8 mouse cellular contexts compared by ENCODE assay signal in the genomic region with DNA sequence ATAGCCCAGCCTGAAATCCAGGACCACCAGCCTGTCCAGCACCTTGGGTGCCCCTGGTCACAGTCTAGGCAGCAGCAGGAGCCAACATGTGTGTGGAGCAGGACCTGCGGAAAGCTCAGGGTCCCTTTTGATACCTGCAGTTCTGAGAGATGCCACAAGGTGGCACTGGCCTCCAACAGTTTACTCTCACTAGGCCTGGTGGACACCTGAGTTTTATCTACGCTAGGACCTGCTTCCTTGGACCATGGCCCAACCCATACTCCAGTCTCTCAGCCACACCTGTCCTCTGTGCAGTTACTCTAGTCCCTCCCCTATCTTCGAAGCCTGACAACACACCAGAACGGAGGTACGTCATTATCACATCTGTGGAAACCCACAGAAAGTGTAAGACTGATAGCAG. TPM values are rescaled to one million over a fixed set of nuclear protein-coding genes. Genes with fewer than 3 reads are reported as not detected.
A peak's percentile ranks its signal among the peaks of the same experiment; 100 is the strongest.
DNase-seq lines count a peak whose midpoint lies in the region; ATAC-seq lines count a peak whose summit lies in the region.

No protein-coding gene starts in this region.

- no peak overlapping the region for H3K9ac ChIP-seq in forebrain, embryonic 14.5 days (ENCODE audit: low read length)
- H3K9ac ChIP-seq in hindbrain, embryonic 16.5 days (ENCODE audit: low read depth, low read length): no peak overlapping the region

- peak; percentile 57 for ATAC-seq in forebrain, embryonic 14.5 days
- peak; percentile 71 for ATAC-seq in hindbrain, embryonic 16.5 days
- peak; percentile 47; the same call in 1 of the 2 replicates for ATAC-seq in megakaryocyte, adult 5-6 weeks (ENCODE audit: poor library complexity, severe bottlenecking)

- no peaks in the 10 kb centered on the region for H3K36me3 ChIP-seq in forebrain, embryonic 14.5 days (ENCODE audit: control insufficient read depth, insufficient read depth, low read length)
- H3K36me3 ChIP-seq in hindbrain, embryonic 16.5 days (ENCODE audit: control insufficient read depth, insufficient read depth, low read length): no peaks in the 10 kb centered on the region

- no peak overlapping the region for H3K4me3 ChIP-seq in forebrain, embryonic 14.5 days (ENCODE audit: low read depth, low read length)
- H3K4me3 ChIP-seq in hindbrain, embryonic 16.5 days (ENCODE audit: low read length): no peak overlapping the region

- no peak overlapping the region for H3K27ac ChIP-seq in forebrain, embryonic 14.5 days (ENCODE audit: low read depth, low read length)
- no peak overlapping the region for H3K27ac ChIP-seq in hindbrain, embryonic 16.5 days (ENCODE audit: low read depth, low read length)

- H3K4me2 ChIP-seq in forebrain, embryonic 14.5 days (ENCODE audit: low read length): no peak overlapping the region
- no peak overlapping the region for H3K4me2 ChIP-seq in hindbrain, embryonic 16.5 days (ENCODE audit: low read length)

- no peaks in the 10 kb centered on the region for H3K4me1 ChIP-seq in forebrain, embryonic 14.5 days (ENCODE audit: control insufficient read depth, insufficient read depth, low read length)
- H3K4me1 ChIP-seq in hindbrain, embryonic 16.5 days (ENCODE audit: control insufficient read depth, insufficient read depth, low read depth, low read length): no peaks in the 10 kb centered on the region

- H3K27me3 ChIP-seq in forebrain, embryonic 14.5 days (replicated peaks; ENCODE audit: control insufficient read depth, insufficient read depth, low read length): no peaks in the 10 kb centered on the region
- no peaks in the 10 kb centered on the region for H3K27me3 ChIP-seq in hindbrain, embryonic 16.5 days (replicated peaks; ENCODE audit: control insufficient read depth, insufficient read depth, low read length)

- 47% methylated on average over 5 of the region's 5 CpGs for WGBS in forebrain, embryonic 14.5 days
- 48% methylated on average over 5 of the region's 5 CpGs for WGBS in hindbrain, embryonic 16.5 days

- peak; percentile 82 for DNase-seq in NIH3T3 (ENCODE audit: low read depth)
- DNase-seq in cerebellum, adult 11 months: peak; percentile 81
- DNase-seq in forebrain, embryonic 14.5 days (ENCODE audit: low spot score): peak; percentile 82
- DNase-seq in left cerebral cortex, adult 11 months (ENCODE audit: low spot score): peak; percentile 53
- peak; percentile 72 for DNase-seq in right cerebral cortex, postnatal 25 days
- peak; percentile 65 to 72 for DNase-seq in urinary bladder, postnatal 36 days (ENCODE audit: low spot score in 2 of 2)

- H3K9me3 ChIP-seq in forebrain, embryonic 14.5 days (replicated peaks; ENCODE audit: control insufficient read depth, low read length): no peaks in the 10 kb centered on the region
- no peaks in the 10 kb centered on the region for H3K9me3 ChIP-seq in hindbrain, embryonic 16.5 days (ENCODE audit: control insufficient read depth, low read length)

RNA-seq across cellular contexts. Expression of gene Sohlh1, which starts 10.8 kb away (rescaled TPM):
- not detected in 2 replicates for polyA plus RNA-seq in forebrain, embryonic 14.5 days (2014; fragmentation: Nextera tagmentation; extraction: Ambion mirVana)
- polyA plus RNA-seq in hindbrain, embryonic 16.5 days (2015; fragmentation: Nextera tagmentation; extraction: Ambion mirVana): not detected in 2 replicates
- not detected in 2 replicates for total RNA-seq in megakaryocyte, adult 5-6 weeks (2015)
- not detected in 2 replicates for total RNA-seq in megakaryocyte, adult 5-6 weeks (2017)

RNA-seq across cellular contexts. Expression of gene Lcn9, which starts 13.3 kb away (rescaled TPM):
- polyA plus RNA-seq in forebrain, embryonic 14.5 days (2014; fragmentation: Nextera tagmentation; extraction: Ambion mirVana): not detected in 2 replicates
- polyA plus RNA-seq in hindbrain, embryonic 16.5 days (2015; fragmentation: Nextera tagmentation; extraction: Ambion mirVana): not detected in 2 replicates
- not detected in 2 replicates for total RNA-seq in megakaryocyte, adult 5-6 weeks (2015)
- total RNA-seq in megakaryocyte, adult 5-6 weeks (2017): not detected in 2 replicates

RNA-seq across cellular contexts. Expression of gene Glt6d1, which starts 20.6 kb away (rescaled TPM):
- polyA plus RNA-seq in forebrain, embryonic 14.5 days (2014; fragmentation: Nextera tagmentation; extraction: Ambion mirVana): not detected in 2 replicates
- polyA plus RNA-seq in hindbrain, embryonic 16.5 days (2015; fragmentation: Nextera tagmentation; extraction: Ambion mirVana): not detected in 2 replicates
- not detected in 2 replicates for total RNA-seq in megakaryocyte, adult 5-6 weeks (2015)
- not detected in 2 replicates for total RNA-seq in megakaryocyte, adult 5-6 weeks (2017)

RNA-seq across cellular contexts. Expression of gene Kcnt1, which starts 27.2 kb away (rescaled TPM):
- polyA plus RNA-seq in forebrain, embryonic 14.5 days (2014; fragmentation: Nextera tagmentation; extraction: Ambion mirVana): 3.3 and 5.3 TPM in 2 replicates
- 21.2 and 27.4 TPM in 2 replicates for polyA plus RNA-seq in hindbrain, embryonic 16.5 days (2015; fragmentation: Nextera tagmentation; extraction: Ambion mirVana)
- not detected in 2 replicates for total RNA-seq in megakaryocyte, adult 5-6 weeks (2015)
- total RNA-seq in megakaryocyte, adult 5-6 weeks (2017): not detected in 2 replicates

RNA-seq across cellular contexts. Expression of gene Gm13539, which starts 54.2 kb away (rescaled TPM):
- not detected in 2 replicates for polyA plus RNA-seq in forebrain, embryonic 14.5 days (2014; fragmentation: Nextera tagmentation; extraction: Ambion mirVana)
- not detected in 2 replicates for polyA plus RNA-seq in hindbrain, embryonic 16.5 days (2015; fragmentation: Nextera tagmentation; extraction: Ambion mirVana)
- not detected in 2 replicates for total RNA-seq in megakaryocyte, adult 5-6 weeks (2015)
- not detected in 2 replicates for total RNA-seq in megakaryocyte, adult 5-6 weeks (2017)
